Mouse (Mus musculus): Measurements from ENCODE around the gene Trappc12. TPM values are rescaled to one million over a fixed set of nuclear protein-coding genes. Genes with fewer than 3 reads are reported as not detected.

Trappc12 gene
- polyA plus RNA-seq, 1 experiment from 2014 or later: 33.3 TPM

DNA sequence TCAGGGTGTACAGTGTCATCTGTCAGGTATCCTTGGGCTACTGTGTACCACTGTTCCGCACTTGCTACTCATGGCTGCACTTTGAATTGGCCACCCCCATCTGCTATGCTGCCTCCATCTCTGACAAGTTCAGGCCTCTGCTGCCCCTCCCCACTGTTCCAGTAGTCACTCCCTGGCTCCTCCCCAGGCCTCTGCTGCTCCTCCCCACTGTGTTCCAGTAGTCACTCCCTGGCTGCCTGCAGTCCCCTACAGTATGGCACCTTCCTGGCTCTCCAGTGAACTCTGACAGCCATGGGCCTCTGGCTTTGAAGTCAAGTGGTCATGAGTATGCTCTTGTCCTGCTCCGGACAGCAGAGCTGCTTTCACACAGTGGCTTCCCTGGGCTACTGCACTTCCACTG, 56.0 kb downstream of the Trappc12 start:
- H3K36me3 ChIP-seq (ENCODE audit: control insufficient read depth, insufficient read depth, low read length): peaks cover 9% of the 10 kb centered on the region

DNA sequence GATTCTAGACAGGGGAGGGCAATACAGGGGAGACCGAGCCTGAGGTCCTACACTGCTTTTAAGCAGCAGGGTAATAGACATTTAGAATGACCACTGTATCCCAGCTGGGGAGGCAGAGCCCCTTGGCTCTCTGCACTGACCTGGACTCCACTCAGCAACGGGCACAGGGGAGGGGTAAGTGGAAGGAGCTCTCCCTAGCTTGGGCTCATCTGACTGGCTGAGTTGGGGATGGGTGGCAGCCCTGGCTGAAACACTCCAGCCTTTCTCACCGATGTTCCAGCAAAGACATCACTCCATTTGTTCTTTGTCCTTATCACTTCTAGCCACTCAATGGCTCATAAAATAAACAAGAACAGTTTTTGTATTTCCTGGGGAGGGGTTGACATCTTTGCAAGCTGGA, 56.5 kb downstream of the Trappc12 start:
- no peak overlapping the region for H3K27ac ChIP-seq (ENCODE audit: low read depth, low read length)
- 53% methylated on average over 3 of the region's 3 CpGs for WGBS (ENCODE audit: insufficient replicate concordance)

More for the DNA sequence above, 56.0 kb downstream of the Trappc12 start:
- no peak for ATAC-seq (replicated peaks; ENCODE audit: insufficient number of reproducible peaks, low FRiP score, low TSS enrichment)
- 62% methylated on average over 2 of the region's 2 CpGs for WGBS (ENCODE audit: insufficient replicate concordance)
- no peak overlapping the region for H3K4me3 ChIP-seq (ENCODE audit: low read depth, low read length)
- no peaks in the 10 kb centered on the region for H3K9me3 ChIP-seq (replicated peaks; ENCODE audit: control insufficient read depth, low read length)
- H3K4me2 ChIP-seq: no peak overlapping the region
- H3K9ac ChIP-seq (ENCODE audit: low read depth, low read length): no peak overlapping the region
- H3K4me1 ChIP-seq (ENCODE audit: control insufficient read depth, insufficient read depth, low read length): peaks cover 16% of the 10 kb centered on the region
- H3K27me3 ChIP-seq (ENCODE audit: control insufficient read depth, insufficient read depth, low read length): 0 out of 2 replicates have a peak, but pooled peaks cover 2% of the 10 kb centered on the region
- no peak overlapping the region for H3K27ac ChIP-seq (ENCODE audit: low read depth, low read length)

DNA sequence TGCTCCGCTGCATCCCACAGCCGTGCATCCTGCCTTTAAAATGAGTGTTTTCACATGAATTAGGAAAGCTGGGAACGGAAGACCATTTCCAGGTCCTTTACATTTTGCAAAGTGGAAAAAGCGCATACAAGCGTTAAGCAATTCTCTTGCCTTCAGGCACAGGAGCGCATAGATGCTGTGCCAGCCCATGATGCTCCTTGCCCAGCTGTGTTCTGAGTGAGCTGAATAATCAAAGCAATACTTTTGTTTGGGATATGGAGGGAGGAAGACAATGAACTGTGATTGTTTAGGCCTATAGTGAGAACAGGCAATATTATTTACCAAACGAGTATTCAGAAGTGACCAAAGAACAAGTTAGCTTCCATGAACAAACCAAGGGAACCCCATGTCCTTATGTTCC, 59.5 kb downstream of the Trappc12 start:
- Histone ChIP-seq H3K36me3 (ENCODE audit: control insufficient read depth, insufficient read depth, low read length) (peaks cover 9% of the 10 kb centered on the region), H3K9ac (ENCODE audit: low read depth, low read length) (no peak overlapping the region), H3K4me3 (ENCODE audit: low read depth, low read length) (no peak overlapping the region), H3K27ac (ENCODE audit: low read depth, low read length) (no peak overlapping the region), H3K4me2 (no peak overlapping the region), H3K27me3 (ENCODE audit: control insufficient read depth, insufficient read depth, low read length) (no peaks in the 10 kb centered on the region), H3K9me3 (replicated peaks; ENCODE audit: control insufficient read depth, low read length) (no peaks in the 10 kb centered on the region), H3K4me1 (ENCODE audit: control insufficient read depth, insufficient read depth, low read length) (peaks cover 16% of the 10 kb centered on the region)
- WGBS (ENCODE audit: insufficient replicate concordance): 92% methylated on average over 7 of the region's 7 CpGs
- no peak for ATAC-seq (replicated peaks; ENCODE audit: insufficient number of reproducible peaks, low FRiP score, low TSS enrichment)

More for the DNA sequence above, 56.5 kb downstream of the Trappc12 start:
- Histone ChIP-seq H3K36me3 (ENCODE audit: control insufficient read depth, insufficient read depth, low read length) (peaks cover 9% of the 10 kb centered on the region), H3K4me2 (no peak overlapping the region), H3K4me3 (ENCODE audit: low read depth, low read length) (no peak overlapping the region), H3K9ac (ENCODE audit: low read depth, low read length) (no peak overlapping the region), H3K9me3 (replicated peaks; ENCODE audit: control insufficient read depth, low read length) (no peaks in the 10 kb centered on the region), H3K27me3 (ENCODE audit: control insufficient read depth, insufficient read depth, low read length) (0 out of 2 replicates have a peak, but pooled peaks cover 2% of the 10 kb centered on the region), H3K4me1 (ENCODE audit: control insufficient read depth, insufficient read depth, low read length) (peaks cover 16% of the 10 kb centered on the region)
- no peak for ATAC-seq (replicated peaks; ENCODE audit: insufficient number of reproducible peaks, low FRiP score, low TSS enrichment)

- no peak for ATAC-seq (replicated peaks; ENCODE audit: insufficient number of reproducible peaks, low FRiP score, low TSS enrichment)
- Histone ChIP-seq H3K4me1 (ENCODE audit: control insufficient read depth, insufficient read depth, low read length) (peaks cover 4% of the 10 kb centered on the region), H3K27me3 (ENCODE audit: control insufficient read depth, insufficient read depth, low read length) (no peaks in the 10 kb centered on the region), H3K27ac (ENCODE audit: low read depth, low read length) (no peak overlapping the region), H3K4me3 (ENCODE audit: low read depth, low read length) (no peak overlapping the region), H3K9me3 (replicated peaks; ENCODE audit: control insufficient read depth, low read length) (no peaks in the 10 kb centered on the region), H3K9ac (ENCODE audit: low read depth, low read length) (no peak overlapping the region), H3K4me2 (no peak overlapping the region), H3K36me3 (ENCODE audit: control insufficient read depth, insufficient read depth, low read length) (peaks cover 9% of the 10 kb centered on the region)
- 87% methylated on average over 6 of the region's 6 CpGs for WGBS (ENCODE audit: insufficient replicate concordance)
These were observed 61.3 kb downstream of the Trappc12 start for GRCm38 (mm10) chr12:28688996-28689395.

- no peak for ATAC-seq (replicated peaks; ENCODE audit: insufficient number of reproducible peaks, low FRiP score, low TSS enrichment)
- H3K9ac ChIP-seq (ENCODE audit: low read depth, low read length): no peak overlapping the region
These were observed 63.9 kb downstream of the Trappc12 start for GRCm38 (mm10) chr12:28686199-28686879.

DNA sequence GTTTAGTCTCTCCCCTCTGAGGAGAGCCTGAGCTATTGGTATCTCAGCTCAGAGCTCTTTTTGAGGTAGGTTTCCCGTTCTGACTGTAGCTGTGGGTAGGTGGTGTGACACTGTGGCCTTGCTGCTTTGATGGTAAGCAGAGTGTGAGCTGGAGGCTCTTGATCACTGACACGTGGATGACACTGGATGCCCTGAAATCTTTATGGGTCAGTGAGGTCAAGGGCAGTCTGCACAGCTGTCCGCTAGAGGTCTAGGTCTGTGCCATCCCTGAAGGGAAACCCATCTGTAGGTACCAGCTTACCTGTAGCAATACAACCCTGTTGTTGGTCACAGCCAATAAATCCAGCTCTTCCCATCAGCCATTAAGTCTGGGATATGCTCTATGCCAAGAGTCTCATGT, 64.5 kb downstream of the Trappc12 start:
- 64% methylated on average over 3 of the region's 3 CpGs for WGBS (ENCODE audit: insufficient replicate concordance)
- no peak overlapping the region for H3K4me2 ChIP-seq
- no peaks in the 10 kb centered on the region for H3K27me3 ChIP-seq (ENCODE audit: control insufficient read depth, insufficient read depth, low read length)
- H3K4me3 ChIP-seq (ENCODE audit: low read depth, low read length): no peak overlapping the region
- no peaks in the 10 kb centered on the region for H3K9me3 ChIP-seq (replicated peaks; ENCODE audit: control insufficient read depth, low read length)
- H3K36me3 ChIP-seq (ENCODE audit: control insufficient read depth, insufficient read depth, low read length): peaks cover 9% of the 10 kb centered on the region
- H3K4me1 ChIP-seq (ENCODE audit: control insufficient read depth, insufficient read depth, low read length): no peaks in the 10 kb centered on the region
- no peak for ATAC-seq (replicated peaks; ENCODE audit: insufficient number of reproducible peaks, low FRiP score, low TSS enrichment)
- no peak overlapping the region for H3K9ac ChIP-seq (ENCODE audit: low read depth, low read length)
- H3K27ac ChIP-seq (ENCODE audit: low read depth, low read length): no peak overlapping the region

More at GRCm38 (mm10) chr12:28686199-28686879, 63.9 kb downstream of the Trappc12 start:
- H3K27me3 ChIP-seq (ENCODE audit: control insufficient read depth, insufficient read depth, low read length): no peaks in the 10 kb centered on the region
- H3K4me1 ChIP-seq (ENCODE audit: control insufficient read depth, insufficient read depth, low read length): no peaks in the 10 kb centered on the region
- 78% methylated on average over 8 of the region's 8 CpGs for WGBS (ENCODE audit: insufficient replicate concordance)
- no peak overlapping the region for H3K4me3 ChIP-seq (ENCODE audit: low read depth, low read length)
- no peak overlapping the region for H3K4me2 ChIP-seq
- H3K9me3 ChIP-seq (replicated peaks; ENCODE audit: control insufficient read depth, low read length): no peaks in the 10 kb centered on the region
- no peak overlapping the region for H3K27ac ChIP-seq (ENCODE audit: low read depth, low read length)
- peaks cover 12% of the 10 kb centered on the region for H3K36me3 ChIP-seq (ENCODE audit: control insufficient read depth, insufficient read depth, low read length)

DNA sequence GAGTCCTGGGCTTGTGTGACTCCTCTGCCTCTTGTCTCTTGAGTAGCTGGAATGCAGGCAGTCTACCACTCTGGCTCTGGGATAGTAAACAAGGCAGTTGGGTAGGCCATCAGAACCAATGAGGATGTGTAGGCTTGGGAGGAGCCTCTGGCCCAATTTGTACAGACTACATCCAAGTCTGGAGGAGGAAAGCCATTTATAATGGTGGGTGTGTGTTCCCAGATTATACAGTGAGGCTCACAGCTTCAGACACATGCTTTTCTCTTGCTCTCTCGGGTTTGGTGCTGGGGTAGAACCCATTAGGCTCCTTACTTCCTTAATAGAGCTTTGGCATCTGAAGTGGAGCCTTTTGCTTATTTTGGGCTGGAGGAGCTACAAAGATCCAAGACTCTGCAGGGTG, 65.6 kb downstream of the Trappc12 start:
- ATAC-seq (replicated peaks; ENCODE audit: insufficient number of reproducible peaks, low FRiP score, low TSS enrichment): no peak
- Histone ChIP-seq H3K4me1 (ENCODE audit: control insufficient read depth, insufficient read depth, low read length) (no peaks in the 10 kb centered on the region), H3K4me2 (no peak overlapping the region), H3K27ac (ENCODE audit: low read depth, low read length) (no peak overlapping the region), H3K9me3 (replicated peaks; ENCODE audit: control insufficient read depth, low read length) (no peaks in the 10 kb centered on the region), H3K27me3 (ENCODE audit: control insufficient read depth, insufficient read depth, low read length) (no peaks in the 10 kb centered on the region), H3K9ac (ENCODE audit: low read depth, low read length) (no peak overlapping the region), H3K4me3 (ENCODE audit: low read depth, low read length) (no peak overlapping the region), H3K36me3 (ENCODE audit: control insufficient read depth, insufficient read depth, low read length) (peaks cover 6% of the 10 kb centered on the region; the same call in 1 of the 2 replicates)
- WGBS (ENCODE audit: insufficient replicate concordance): 81% methylated on average over 1 of the region's 1 CpGs

DNA sequence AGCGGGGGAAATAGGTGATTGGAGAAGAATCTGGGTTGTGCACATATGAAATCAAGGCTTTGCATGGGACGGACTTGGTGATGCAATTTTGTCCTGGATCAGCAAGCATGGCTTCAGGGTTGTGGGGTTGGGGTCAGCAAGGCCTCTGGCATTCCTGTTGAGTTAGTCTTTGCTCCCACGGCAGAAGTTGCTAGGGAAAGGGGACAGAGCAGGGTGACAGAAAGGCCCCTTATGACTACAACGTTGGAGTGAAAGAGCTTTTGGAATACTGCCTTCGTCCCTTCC, 74.4 kb downstream of the Trappc12 start:
- Histone ChIP-seq H3K4me2 (peak overlapping the region; percentile 70), H3K4me1 (ENCODE audit: control insufficient read depth, insufficient read depth, low read length) (no peaks in the 10 kb centered on the region; the same call in 1 of the 2 replicates), H3K4me3 (ENCODE audit: low read depth, low read length) (peak overlapping the region; percentile 50; the same call in 1 of the 2 replicates), H3K9me3 (replicated peaks; ENCODE audit: control insufficient read depth, low read length) (no peaks in the 10 kb centered on the region), H3K27me3 (ENCODE audit: control insufficient read depth, insufficient read depth, low read length) (no peaks in the 10 kb centered on the region), H3K27ac (ENCODE audit: low read depth, low read length) (peak overlapping the region; percentile 86; the same call in 1 of the 2 replicates), H3K9ac (ENCODE audit: low read depth, low read length) (peak overlapping the region; percentile 63; the same call in 1 of the 2 replicates), H3K36me3 (ENCODE audit: control insufficient read depth, insufficient read depth, low read length) (no peaks in the 10 kb centered on the region)
- WGBS (ENCODE audit: insufficient replicate concordance): 71% methylated on average over 5 of the region's 5 CpGs
- no peak for ATAC-seq (replicated peaks; ENCODE audit: insufficient number of reproducible peaks, low FRiP score, low TSS enrichment)

Data from heart, embryonic 11.5 days (tissue).